Comparison of ENCODE assay signal across 21 mouse cellular contexts in genomic region chr5:97730920-97731319, GRCm38 (mm10).
DNase-seq lines count a peak whose midpoint lies in the region; ATAC-seq and TF ChIP-seq lines count a peak whose summit lies in the region.
"Had no signal": no experiment of that assay in that cellular context is flagged by ENCODE, and none has a peak within 500 bp of the region (broad histone marks: within the 10 kb centered on the region; RNA-seq: fewer than 3 reads in every experiment).

No protein-coding gene starts in this region.

- no peaks in the 10 kb centered on the region for H3K27me3 ChIP-seq in lung, embryonic 14.5 days (ENCODE audit: insufficient read depth, low read length)
- H3K27me3 ChIP-seq: embryonic facial prominence, embryonic 12.5 days; forebrain, embryonic 12.5 days; heart, embryonic 15.5 days had no signal

- H3K9ac ChIP-seq in lung, embryonic 14.5 days: no peak overlapping the region
- H3K9ac ChIP-seq: embryonic facial prominence, embryonic 12.5 days; forebrain, embryonic 12.5 days; heart, embryonic 15.5 days; hindbrain, embryonic 14.5 days had no signal

- no peak overlapping the region for H3K4me2 ChIP-seq in lung, embryonic 14.5 days
- H3K4me2 ChIP-seq: embryonic facial prominence, embryonic 12.5 days; forebrain, embryonic 12.5 days; heart, embryonic 11.5 days; heart, embryonic 15.5 days; hindbrain, embryonic 14.5 days had no signal

- WGBS in lung, embryonic 14.5 days: 18% methylated on average over 4 of the region's 4 CpGs

- no peaks in the 10 kb centered on the region for H3K9me3 ChIP-seq in lung, embryonic 14.5 days (ENCODE audit: low read depth, low read length)
- H3K9me3 ChIP-seq: embryonic facial prominence, embryonic 12.5 days; forebrain, embryonic 12.5 days; heart, embryonic 15.5 days; hindbrain, embryonic 10.5 days had no signal

- no peak overlapping the region for H3K27ac ChIP-seq in lung, embryonic 14.5 days (ENCODE audit: low read depth)
- H3K27ac ChIP-seq: embryonic facial prominence, embryonic 12.5 days; forebrain, embryonic 12.5 days; heart, embryonic 15.5 days; hindbrain, embryonic 10.5 days; hindbrain, embryonic 14.5 days had no signal

- H3K4me1 ChIP-seq in lung, embryonic 14.5 days (ENCODE audit: insufficient read depth): no peaks in the 10 kb centered on the region
- H3K4me1 ChIP-seq: embryonic facial prominence, embryonic 12.5 days; forebrain, embryonic 12.5 days; heart, embryonic 15.5 days; hindbrain, embryonic 10.5 days had no signal

- peak; percentile 53 for DNase-seq in lung, embryonic 14.5 days
- DNase-seq in lung, adult 18-20 months: no peak
- DNase-seq in brain, adult 2 months (ENCODE audit: low read depth, low spot score): peak; percentile 4
- DNase-seq in lung, postnatal 14 days: peak; percentile 3
- DNase-seq in left cerebral cortex, postnatal 10 days (ENCODE audit: extremely low spot score in 1 of 2, low spot score in 2 of 2): no peak
- DNase-seq: adrenal gland, adult 8-10 months; adrenal gland, postnatal 36 days; cerebellum, adult 11-12 months; cerebellum, adult 9-10 months; cerebellum, postnatal 25 days; gastrocnemius, postnatal 14 days; heart, postnatal 14 days had no signal

- ATAC-seq in lung, embryonic 14.5 days (ENCODE audit: insufficient read depth): no peak
- 0 out of 2 replicates have a peak, but pooled peaks have one; percentile 44 for ATAC-seq in megakaryocyte progenitor cell, adult 5-6 weeks (replicated peaks; ENCODE audit: poor library complexity)
- ATAC-seq in frontal cortex, adult (ENCODE audit: low TSS enrichment): no peak
- ATAC-seq: forebrain, embryonic 16.5 days had no signal

- intact Hi-C loops in left cerebral cortex, postnatal 10 days (cut with DNase I): no loop called here

- no peak overlapping the region for H3K4me3 ChIP-seq in lung, embryonic 14.5 days (ENCODE audit: low read depth, low read length)
- H3K4me3 ChIP-seq: embryonic facial prominence, embryonic 12.5 days; forebrain, embryonic 12.5 days; heart, embryonic 15.5 days; hindbrain, embryonic 10.5 days had no signal

- H3K36me3 ChIP-seq in lung, embryonic 14.5 days (ENCODE audit: insufficient read depth): no peaks in the 10 kb centered on the region
- H3K36me3 ChIP-seq: embryonic facial prominence, embryonic 12.5 days; forebrain, embryonic 12.5 days; heart, embryonic 15.5 days; hindbrain, embryonic 10.5 days had no signal

- no peak for TF ChIP-seq CTCF in lung, embryonic 14.5 days (IDR thresholded peaks at IDR 0.05; ENCODE audit: low read depth)

Comparison
In these comparisons a context has a peak if more than half of its experiments do, and no peak if none do; other contexts are left out.
1. DNase-seq: peak in lung, embryonic 14.5 days (single experiment), brain, adult 2 months (single experiment) and lung, postnatal 14 days (single experiment); none in lung, adult 18-20 months (0 of 2) and left cerebral cortex, postnatal 10 days (0 of 2).